ENCODE assay signal across 24 mouse cellular contexts in the genomic region with DNA sequence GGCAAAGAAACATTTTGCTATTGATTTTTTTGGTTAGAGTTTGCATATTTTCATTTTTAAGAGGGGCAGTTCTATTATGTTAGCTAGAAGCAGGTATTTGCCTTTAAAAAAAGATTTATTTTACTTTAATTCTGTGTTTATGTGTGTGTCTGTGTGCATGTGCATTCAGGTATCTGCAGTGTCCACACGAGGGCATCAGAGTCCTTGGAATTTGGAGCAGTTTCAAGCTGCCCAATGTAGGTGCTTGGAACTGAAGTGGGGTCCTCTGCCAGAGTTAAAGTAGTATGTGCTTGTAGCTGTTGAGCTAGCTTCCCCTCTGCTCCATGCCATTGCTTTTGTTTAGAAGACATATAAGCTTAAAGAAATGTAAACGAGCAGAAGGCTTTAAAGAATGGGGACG.
DNase-seq lines count a peak whose midpoint lies in the region; ATAC-seq and TF ChIP-seq lines count a peak whose summit lies in the region.
"Had no signal": no experiment of that assay in that cellular context is flagged by ENCODE, and none has a peak within 500 bp of the region (broad histone marks: within the 10 kb centered on the region; RNA-seq: fewer than 3 reads in every experiment).

No protein-coding gene starts in this region.

- TF ChIP-seq CTCF in heart, adult 2 months (IDR thresholded peaks at IDR 0.05), result peak; percentile 19; the same call in 1 of the 2 replicates
- peak; percentile 32; the same call in 1 of the 2 replicates for TF ChIP-seq CTCF in lung, postnatal 0 days (IDR thresholded peaks at IDR 0.05)
- peak; percentile 45 for TF ChIP-seq CTCF in stomach, postnatal 0 days (IDR thresholded peaks at IDR 0.05; ENCODE audit: low read depth)

- no peak for TF ChIP-seq POLR2A in heart, adult 2 months (IDR thresholded peaks at IDR 0.05; ENCODE audit: insufficient read depth, low read depth, low read length)

- no peak for ATAC-seq in lung, postnatal 0 days
- ATAC-seq in stomach, postnatal 0 days (ENCODE audit: low FRiP score, low TSS enrichment), result no peak
- ATAC-seq in cerebellum, adult (ENCODE audit: insufficient number of reproducible peaks, low FRiP score, low TSS enrichment), result no peak
- ATAC-seq: activated CD4-positive, CD25-positive, alpha-beta regulatory T cell, adult 4 months had no signal

- no peak overlapping the region for H3K9ac ChIP-seq in heart, adult 2 months (ENCODE audit: low read depth, low read length)
- no peak overlapping the region for H3K9ac ChIP-seq in lung, postnatal 0 days (replicated peaks; ENCODE audit: low read depth)
- H3K9ac ChIP-seq in stomach, postnatal 0 days (ENCODE audit: low read length), result no peak overlapping the region
- H3K9ac ChIP-seq: heart, embryonic 15.5 days; limb, embryonic 13.5 days; liver, embryonic 13.5 days; lung, embryonic 15.5 days; neural tube, embryonic 15.5 days; stomach, embryonic 15.5 days had no signal

- intact Hi-C loops in heart, adult 2 months (cut with DNase I), result no loop called here
- intact Hi-C loops in heart, postnatal 10 days (cut with DNase I), result no loop called here

- 82% methylated on average over 3 of the region's 3 CpGs for WGBS in heart, adult 2 months
- 87% methylated on average over 3 of the region's 3 CpGs for WGBS in lung, postnatal 0 days
- WGBS in stomach, postnatal 0 days, result 80% methylated on average over 3 of the region's 3 CpGs

- H3K27me3 ChIP-seq in heart, adult 2 months (ENCODE audit: control insufficient read depth, insufficient read depth, low read length), result no peaks in the 10 kb centered on the region
- H3K27me3 ChIP-seq in lung, postnatal 0 days (replicated peaks; ENCODE audit: insufficient read depth, low read length), result no peaks in the 10 kb centered on the region
- no peaks in the 10 kb centered on the region for H3K27me3 ChIP-seq in stomach, postnatal 0 days (ENCODE audit: control insufficient read depth, insufficient read depth, low read length)
- H3K27me3 ChIP-seq: heart, embryonic 15.5 days; limb, embryonic 13.5 days; liver, embryonic 13.5 days; lung, embryonic 15.5 days; neural tube, embryonic 15.5 days; stomach, embryonic 15.5 days had no signal

- no peaks in the 10 kb centered on the region for H3K79me2 ChIP-seq in heart, adult 2 months (replicated peaks; ENCODE audit: control insufficient read depth, insufficient read depth, low read length)

- no peaks in the 10 kb centered on the region for H3K4me1 ChIP-seq in heart, adult 2 months (ENCODE audit: control insufficient read depth, insufficient read depth, low read length)
- H3K4me1 ChIP-seq in lung, postnatal 0 days (ENCODE audit: insufficient read depth, low read depth, low read length), result no peaks in the 10 kb centered on the region
- no peaks in the 10 kb centered on the region for H3K4me1 ChIP-seq in stomach, postnatal 0 days (replicated peaks; ENCODE audit: control insufficient read depth, insufficient read depth)
- H3K4me1 ChIP-seq: embryonic facial prominence, embryonic 10.5 days; heart, embryonic 15.5 days; hindbrain, embryonic 10.5 days; limb, embryonic 13.5 days; liver, embryonic 13.5 days; lung, embryonic 15.5 days; neural tube, embryonic 15.5 days; stomach, embryonic 15.5 days had no signal

- no peak overlapping the region for H3K4me2 ChIP-seq in lung, postnatal 0 days (replicated peaks; ENCODE audit: low read depth, low read length)
- no peak overlapping the region for H3K4me2 ChIP-seq in stomach, postnatal 0 days (replicated peaks; ENCODE audit: low read depth)
- H3K4me2 ChIP-seq: heart, embryonic 15.5 days; limb, embryonic 13.5 days; liver, embryonic 13.5 days; lung, embryonic 15.5 days; midbrain, embryonic 11.5 days; neural tube, embryonic 15.5 days; stomach, embryonic 15.5 days had no signal

- no peaks in the 10 kb centered on the region for H3K9me3 ChIP-seq in lung, postnatal 0 days (ENCODE audit: low read length)
- no peaks in the 10 kb centered on the region for H3K9me3 ChIP-seq in stomach, postnatal 0 days (ENCODE audit: control insufficient read depth, low read length)
- H3K9me3 ChIP-seq: embryonic facial prominence, embryonic 10.5 days; heart, embryonic 15.5 days; hindbrain, embryonic 10.5 days; liver, embryonic 13.5 days; lung, embryonic 15.5 days; neural tube, embryonic 15.5 days; stomach, embryonic 15.5 days had no signal

- TF ChIP-seq EP300 in heart, adult 2 months (IDR thresholded peaks at IDR 0.05; ENCODE audit: insufficient read depth, low read depth, low read length), result no peak
- no peak for TF ChIP-seq EP300 in lung, postnatal 0 days (IDR thresholded peaks at IDR 0.05)
- no peak for TF ChIP-seq EP300 in stomach, postnatal 0 days (optimal IDR thresholded peaks at IDR 0.05)

- DNase-seq in heart, adult 2 months, result no peak
- no peak for DNase-seq in heart, postnatal 10 days
- DNase-seq in lung, postnatal 0 days (ENCODE audit: low spot score), result no peak
- no peak for DNase-seq in lung, postnatal 25 days (ENCODE audit: low spot score)
- peak; percentile 28 for DNase-seq in NIH3T3 (ENCODE audit: low read depth)
- no peak for DNase-seq in stomach, postnatal 0 days (ENCODE audit: low spot score)
- no peak for DNase-seq in kidney, postnatal 25 days
- DNase-seq: adrenal gland, adult 8-10 months; cerebellum, adult 9-11 months; kidney, adult 11 months; kidney, postnatal 10 days; liver, embryonic 13.5 days; thymus, adult 18-20 months; thymus, postnatal 36 days had no signal

- H3K27ac ChIP-seq in heart, adult 2 months, result no peak overlapping the region
- no peak overlapping the region for H3K27ac ChIP-seq in lung, postnatal 0 days (ENCODE audit: low read length)
- H3K27ac ChIP-seq in stomach, postnatal 0 days (replicated peaks), result no peak overlapping the region
- H3K27ac ChIP-seq: embryonic facial prominence, embryonic 10.5 days; heart, embryonic 15.5 days; hindbrain, embryonic 10.5 days; limb, embryonic 13.5 days; liver, embryonic 13.5 days; lung, embryonic 15.5 days; neural tube, embryonic 15.5 days; stomach, embryonic 15.5 days had no signal

- no peak overlapping the region for H3K4me3 ChIP-seq in heart, adult 2 months
- no peak overlapping the region for H3K4me3 ChIP-seq in lung, postnatal 0 days (ENCODE audit: low read depth, low read length)
- no peak overlapping the region for H3K4me3 ChIP-seq in stomach, postnatal 0 days (ENCODE audit: low read depth, low read length)
- H3K4me3 ChIP-seq: embryonic facial prominence, embryonic 10.5 days; heart, embryonic 15.5 days; hindbrain, embryonic 10.5 days; limb, embryonic 13.5 days; liver, embryonic 13.5 days; lung, embryonic 15.5 days; neural tube, embryonic 15.5 days; stomach, embryonic 15.5 days had no signal

- no peaks in the 10 kb centered on the region for H3K36me3 ChIP-seq in heart, adult 2 months (ENCODE audit: control insufficient read depth, insufficient read depth, low read length)
- no peaks in the 10 kb centered on the region for H3K36me3 ChIP-seq in lung, postnatal 0 days (ENCODE audit: insufficient read depth, low read length)
- no peaks in the 10 kb centered on the region for H3K36me3 ChIP-seq in stomach, postnatal 0 days (ENCODE audit: control insufficient read depth, insufficient read depth, low read length)
- H3K36me3 ChIP-seq: embryonic facial prominence, embryonic 10.5 days; heart, embryonic 15.5 days; hindbrain, embryonic 10.5 days; limb, embryonic 13.5 days; liver, embryonic 13.5 days; lung, embryonic 15.5 days; neural tube, embryonic 15.5 days; stomach, embryonic 15.5 days had no signal
